Mouse (Mus musculus) thymus, adult 2 months (tissue): ENCODE data around the gene Gatd1.

Experiments
- CTCF ChIP-seq: fragments of 200-500 bp; IDR thresholded peaks from 2 replicates; pipeline ENCODE4 v1.5.1; 2012; ENCODE audit warnings: mild to moderate bottlenecking, control low read depth, low read length, moderate library complexity, borderline replicate concordance; ENCODE audit not compliant: control insufficient read depth, poor library complexity, insufficient read depth; ENCODE audit errors: extremely low read depth
- POLR2A ChIP-seq: fragments of 200-500 bp; IDR thresholded peaks from 2 replicates; pipeline ENCODE4 v1.6.1; 2012; ENCODE audit warnings: mild to moderate bottlenecking, low read length, control low read depth, moderate library complexity; ENCODE audit not compliant: control insufficient read depth, poor library complexity, insufficient read depth; ENCODE audit errors: extremely low read depth

DNA sequence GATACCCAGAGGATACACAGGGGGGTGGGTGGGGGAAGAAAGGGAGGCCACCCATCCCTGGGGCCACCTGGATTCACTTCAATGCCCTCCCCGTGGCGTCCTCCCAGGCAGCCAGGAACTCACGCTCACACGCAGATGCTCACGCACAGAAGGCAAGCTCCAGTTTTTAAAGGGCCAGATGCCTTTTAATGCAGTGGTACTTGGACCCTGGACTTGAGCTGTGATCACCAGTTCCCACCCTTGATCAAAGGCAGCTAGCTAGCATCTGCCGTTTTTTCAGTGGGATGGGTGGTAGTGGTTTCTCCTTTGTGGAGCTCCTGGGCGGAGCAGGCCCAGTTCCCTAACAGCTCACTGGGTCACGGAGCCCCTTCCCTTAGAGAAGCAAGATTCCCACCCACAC lies 20.5 kb upstream of the Gatd1 start:
- no peak for TF ChIP-seq CTCF
- no peak for TF ChIP-seq POLR2A
